Mouse (Mus musculus): Measurements from ENCODE around the gene Snx20.

DNA sequence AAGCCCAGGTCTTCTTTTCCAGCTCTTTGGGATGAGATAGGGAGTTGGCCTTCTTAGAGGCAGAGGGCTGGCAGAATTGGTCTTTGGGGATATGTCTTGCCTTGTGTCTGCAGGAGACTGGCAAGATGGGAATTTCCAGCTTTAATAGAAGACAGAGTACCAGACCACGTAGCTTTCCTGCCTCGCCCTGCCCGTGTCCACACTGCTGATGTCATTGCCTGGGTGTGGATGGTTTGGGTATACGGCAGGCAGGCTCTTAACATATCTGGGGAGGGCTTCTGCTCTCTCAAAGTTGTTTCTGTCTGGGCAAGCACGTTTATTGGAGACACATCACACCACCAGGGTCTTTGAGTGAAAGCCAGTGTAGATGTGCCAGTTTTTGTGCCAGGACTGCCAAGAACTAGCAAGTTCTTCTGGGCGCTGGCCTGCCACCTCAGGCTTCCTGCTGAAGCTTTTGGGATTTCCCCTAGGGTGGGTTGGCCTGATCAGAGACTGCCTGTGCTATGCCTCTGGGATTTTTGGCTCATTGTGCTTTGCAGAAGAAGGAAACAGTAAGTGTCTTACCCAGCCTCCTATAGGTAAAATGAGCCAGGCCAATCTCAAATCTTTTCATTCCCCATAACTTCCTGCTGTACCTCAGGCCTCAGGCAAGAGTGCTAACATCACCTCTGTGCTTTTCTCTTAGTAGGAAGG, 14.2 kb upstream of the Snx20 start:
- no peak for TF ChIP-seq CTCF (IDR thresholded peaks at IDR 0.05; ENCODE audit: low read depth)
- no peak for TF ChIP-seq EP300 (IDR thresholded peaks at IDR 0.05; ENCODE audit: low read depth)

All from heart, postnatal 0 days (tissue).